Mouse (Mus musculus) stomach, postnatal 0 days (tissue): ENCODE measurements around the gene Adm.
A peak's percentile ranks its signal among the peaks of the same experiment; 100 is the strongest.

Experiments
- CTCF ChIP-seq: IDR thresholded peaks from 2 replicates; pipeline ENCODE4 v1.5.1; 2016; ENCODE audit warnings: antibody characterized with exemption, low read depth, mild to moderate bottlenecking, moderate library complexity
- EP300 ChIP-seq: optimal IDR thresholded peaks from 2 replicates; pipeline ENCODE3; 2016; ENCODE audit warnings: antibody characterized with exemption

DNA sequence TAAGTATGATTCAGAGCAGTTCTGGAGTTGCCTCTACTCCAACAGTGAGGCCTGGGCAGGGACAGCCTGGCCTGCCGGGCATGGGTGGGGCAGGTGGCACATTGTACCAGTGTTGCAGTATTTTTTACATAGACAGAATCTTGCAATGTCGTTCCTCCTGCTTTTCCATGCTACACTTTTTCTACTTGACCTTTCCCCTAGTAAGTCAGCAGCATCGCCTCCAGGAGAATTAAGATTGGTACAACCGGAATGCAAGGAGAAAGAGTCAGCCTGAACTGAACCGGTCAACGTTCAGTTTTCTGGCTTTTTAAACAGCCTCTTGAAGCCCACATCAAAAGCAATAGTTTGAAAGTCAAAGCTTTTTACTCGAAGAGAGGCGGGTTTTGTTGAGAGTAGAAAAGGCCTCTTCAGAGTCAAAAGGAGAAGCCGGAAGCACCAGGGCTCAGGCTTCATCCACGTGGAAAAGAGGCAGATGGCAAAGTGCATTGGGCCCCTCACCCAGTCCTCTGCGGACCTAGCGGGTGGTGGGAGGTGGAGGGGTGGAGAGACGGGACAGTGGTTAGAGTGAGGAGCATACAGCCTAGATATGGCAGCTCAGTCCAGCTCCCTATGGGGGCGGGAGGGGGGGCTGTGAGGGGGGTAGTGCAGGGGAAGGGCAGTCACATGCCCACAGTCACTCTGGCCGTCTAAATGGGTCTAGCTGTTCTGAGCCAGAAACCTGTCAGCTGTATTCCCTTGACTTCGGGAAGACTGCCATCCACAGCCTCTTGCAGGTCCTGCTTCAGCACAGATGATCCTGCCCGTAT, 11.0 kb downstream of the Adm start:
- no peak for TF ChIP-seq CTCF
- TF ChIP-seq EP300, result peak; percentile 91
